Mouse (Mus musculus) embryo, embryonic 9.5 days (tissue): ENCODE measurements around the gene Mtap.

Source experiments
- DNase-seq: peaks from one replicate; pipeline ENCODE4 v3.0.0-alpha.2; 2017; ENCODE audit errors: extremely low spot score

The Mtap gene

DNA sequence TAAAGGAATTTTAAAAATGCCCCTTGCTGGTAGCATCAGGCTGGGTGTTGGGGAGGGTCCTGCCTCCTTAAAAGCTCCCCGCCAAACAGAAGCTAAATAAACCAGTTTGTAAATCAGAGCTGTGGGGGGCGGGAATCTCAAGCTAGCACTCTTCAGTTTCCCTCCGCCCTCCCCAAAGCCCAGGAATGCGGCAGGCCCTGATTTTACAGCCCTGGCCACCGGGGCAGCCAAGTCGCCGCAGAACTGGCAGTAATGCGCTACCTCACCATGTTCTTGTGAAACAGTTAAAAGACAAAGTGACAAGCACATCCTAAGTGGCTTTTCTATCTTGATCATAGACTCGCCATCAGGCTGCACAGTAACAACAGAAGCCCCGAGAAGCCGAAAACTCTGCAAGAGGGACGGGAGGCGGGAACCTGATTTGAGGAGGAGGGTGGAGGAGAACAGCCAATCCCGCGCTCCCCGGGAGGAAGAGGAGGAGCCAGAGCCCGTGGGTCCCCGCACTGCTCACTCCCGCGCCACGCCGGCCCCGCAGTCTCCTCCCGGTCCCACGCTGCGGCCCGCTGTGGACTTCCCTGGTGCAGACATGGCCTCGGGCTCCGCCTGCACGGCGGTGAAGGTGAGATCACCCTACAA lies at the start of gene Mtap:
Gene Mtap (plus strand): TSS at position 217 of the 636 bp plus-strand sequence.
- peak; percentile 90 for DNase-seq

DNA sequence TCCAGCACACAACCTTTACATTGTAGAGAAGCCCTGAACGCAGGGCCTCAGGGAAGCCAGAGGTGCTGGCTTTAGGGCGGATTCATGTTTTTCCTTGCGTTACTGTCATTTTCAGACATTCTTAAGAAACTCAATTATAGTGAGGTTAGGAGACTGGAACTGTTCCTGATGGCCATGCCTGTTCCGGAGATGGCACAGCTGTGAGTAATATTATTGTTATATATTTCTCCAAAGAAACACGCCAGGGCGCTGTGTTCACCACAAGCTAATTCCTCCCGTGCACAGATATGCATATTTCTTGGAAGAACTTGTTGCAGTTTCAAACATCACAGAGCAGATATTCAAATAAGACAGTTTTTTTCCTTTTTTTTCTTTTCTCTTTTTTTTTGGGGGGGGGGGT lies 47.8 kb upstream of the Mtap start:
- no peak for DNase-seq

DNA sequence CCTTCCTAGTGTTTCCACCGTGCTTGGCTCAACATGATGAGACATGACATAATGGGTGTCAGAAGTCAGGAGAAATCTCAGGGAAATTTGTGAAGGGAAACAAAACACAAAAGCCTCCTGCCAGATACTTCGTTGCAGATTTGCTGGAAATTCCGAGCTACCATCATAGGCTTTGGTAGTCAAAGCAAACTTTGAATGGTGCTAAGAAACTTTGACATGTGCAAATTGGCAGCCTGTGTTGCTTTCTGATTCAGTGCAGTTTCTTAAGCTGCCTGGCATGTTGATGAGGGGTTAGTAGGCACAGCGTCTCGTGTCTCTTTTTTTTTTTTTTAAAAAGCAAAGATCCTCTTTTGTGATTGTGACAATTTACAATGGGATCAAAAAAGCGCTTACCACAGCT lies 46.7 kb upstream of the Mtap start:
- DNase-seq: no peak

DNA sequence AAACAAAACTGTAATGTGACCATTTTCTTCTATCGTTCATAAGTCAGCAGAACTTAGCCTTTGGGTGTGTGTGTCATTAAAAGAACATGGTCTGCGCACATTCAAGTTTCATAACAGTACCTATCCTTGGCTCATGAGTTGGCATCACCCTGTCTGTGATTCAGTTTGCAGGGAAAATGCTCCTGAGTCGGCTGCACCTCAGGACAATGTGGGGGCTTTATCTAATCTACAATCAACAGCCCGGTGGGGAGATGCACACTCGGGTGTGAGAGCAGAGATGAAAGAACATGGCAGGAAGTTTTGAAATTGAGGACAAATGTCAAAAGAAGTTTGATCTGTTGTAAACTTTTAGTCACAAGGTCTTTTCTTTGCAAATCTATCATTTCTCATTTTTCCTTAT lies 44.8 kb upstream of the Mtap start:
- DNase-seq: no peak

DNA sequence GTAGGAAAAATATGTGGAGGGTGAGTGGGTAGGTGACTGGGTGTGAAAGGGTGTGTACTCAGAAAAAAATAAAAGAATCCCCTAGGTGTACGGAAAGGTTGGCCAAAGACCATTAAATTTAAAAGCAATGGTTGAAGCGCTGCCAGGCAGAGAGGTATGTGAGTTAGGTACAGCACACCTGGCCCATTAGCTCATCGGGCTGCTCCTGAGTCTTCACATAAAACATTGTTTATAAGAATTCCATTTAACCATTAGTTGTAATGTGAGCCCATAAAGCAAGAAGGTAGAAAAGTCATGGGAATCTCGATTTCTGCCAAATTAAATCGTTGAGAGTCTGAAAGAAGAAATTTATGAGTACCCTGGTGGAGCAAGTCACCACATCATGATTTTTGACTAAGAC lies 42.1 kb upstream of the Mtap start:
- DNase-seq: no peak

DNA sequence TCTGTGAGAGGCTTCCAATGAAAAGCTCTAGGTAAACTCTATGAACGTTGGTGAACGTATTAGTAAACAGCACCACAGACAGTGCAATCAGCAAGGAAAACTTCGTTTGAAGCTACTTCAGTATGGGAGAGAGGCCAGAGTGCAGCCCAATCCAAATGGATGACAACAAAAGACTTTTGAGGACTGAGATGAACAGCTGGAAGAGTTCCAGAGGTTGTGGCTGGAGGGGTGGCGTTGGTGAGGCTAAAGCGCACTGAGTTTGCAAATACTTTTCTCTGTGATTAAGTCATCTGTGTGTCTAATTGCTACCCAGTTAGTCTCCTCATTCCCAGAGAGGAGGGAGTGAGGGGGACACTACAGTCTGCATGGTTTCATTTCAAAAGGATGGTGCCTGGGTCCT lies 38.7 kb upstream of the Mtap start:
- no peak for DNase-seq

DNA sequence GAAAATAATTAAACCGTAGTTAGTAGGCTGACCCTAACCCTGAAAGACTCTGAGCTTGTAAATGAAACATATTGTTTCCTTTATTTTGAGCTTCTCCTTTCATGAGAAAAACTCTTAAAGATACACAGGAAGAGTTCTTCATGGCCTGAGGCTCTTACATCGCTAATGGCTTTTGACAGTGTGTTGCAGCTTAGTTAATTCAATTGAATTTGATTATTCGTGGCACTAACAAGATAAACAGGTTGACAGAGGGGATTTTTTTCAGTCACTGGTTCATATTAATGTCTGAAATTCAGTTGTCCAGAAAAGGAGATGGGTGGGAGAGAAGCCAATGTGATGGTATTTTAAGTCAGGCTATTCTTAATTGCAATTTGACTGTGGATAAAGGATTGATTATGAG lies 35.6 kb upstream of the Mtap start:
- no peak for DNase-seq

DNA sequence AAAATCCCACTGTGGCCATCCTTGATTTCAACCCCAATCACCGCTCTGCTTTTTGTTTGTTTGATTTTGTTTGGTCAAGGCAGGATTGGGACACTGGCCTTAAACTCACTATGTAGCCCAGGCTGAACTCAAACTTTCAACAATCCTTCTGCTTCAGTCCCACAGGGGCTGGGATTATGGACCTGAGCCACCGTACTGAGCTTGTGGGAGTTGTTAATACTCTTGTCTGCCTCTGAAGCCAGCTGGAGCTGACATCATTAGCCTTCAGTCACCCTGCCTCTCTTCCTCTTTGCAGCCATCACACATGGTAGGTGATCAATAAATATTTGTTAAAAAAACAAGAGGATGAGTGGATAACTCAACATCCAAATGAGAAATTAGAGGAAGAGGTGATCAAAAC lies 34.6 kb upstream of the Mtap start:
- no peak for DNase-seq

DNA sequence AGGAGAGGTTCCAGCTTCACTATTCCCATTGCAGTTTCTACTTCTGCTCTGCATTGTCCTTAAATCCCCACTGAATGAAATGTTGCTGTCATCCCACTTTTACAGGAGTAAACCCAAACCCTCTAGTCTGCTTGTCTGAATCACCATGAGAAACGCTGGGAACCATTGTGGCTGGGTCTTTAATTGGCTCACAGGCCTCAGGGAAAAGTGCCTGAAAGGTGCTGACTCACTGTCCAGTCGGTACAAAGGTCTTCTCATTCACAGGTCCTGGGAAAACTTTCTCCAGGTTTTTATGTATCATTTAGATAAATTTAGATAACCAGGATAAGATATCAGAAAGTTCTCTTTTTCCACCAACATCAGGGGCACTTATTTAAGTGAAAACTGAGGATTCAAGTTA lies 31.4 kb upstream of the Mtap start:
- no peak for DNase-seq

DNA sequence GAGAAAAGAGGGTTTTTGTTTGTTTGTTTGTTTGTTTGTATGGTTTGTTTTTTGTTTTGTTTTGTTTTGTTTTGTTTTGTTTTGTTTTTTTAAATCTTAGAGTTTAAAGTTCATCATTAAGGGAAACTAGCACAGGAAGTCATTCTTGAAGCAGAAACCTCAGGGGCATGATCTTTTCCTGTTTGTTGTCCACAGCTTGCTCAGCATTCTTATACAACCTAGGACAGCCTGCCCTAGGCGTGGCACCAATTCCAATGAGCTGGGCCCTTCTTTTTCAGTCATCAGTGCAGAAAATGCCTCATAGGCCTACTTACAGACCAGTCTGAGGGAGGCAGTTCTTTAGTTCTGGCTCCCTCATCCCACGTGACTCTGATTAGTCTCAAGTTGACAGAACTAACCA lies 30.4 kb upstream of the Mtap start:
- no peak for DNase-seq

DNA sequence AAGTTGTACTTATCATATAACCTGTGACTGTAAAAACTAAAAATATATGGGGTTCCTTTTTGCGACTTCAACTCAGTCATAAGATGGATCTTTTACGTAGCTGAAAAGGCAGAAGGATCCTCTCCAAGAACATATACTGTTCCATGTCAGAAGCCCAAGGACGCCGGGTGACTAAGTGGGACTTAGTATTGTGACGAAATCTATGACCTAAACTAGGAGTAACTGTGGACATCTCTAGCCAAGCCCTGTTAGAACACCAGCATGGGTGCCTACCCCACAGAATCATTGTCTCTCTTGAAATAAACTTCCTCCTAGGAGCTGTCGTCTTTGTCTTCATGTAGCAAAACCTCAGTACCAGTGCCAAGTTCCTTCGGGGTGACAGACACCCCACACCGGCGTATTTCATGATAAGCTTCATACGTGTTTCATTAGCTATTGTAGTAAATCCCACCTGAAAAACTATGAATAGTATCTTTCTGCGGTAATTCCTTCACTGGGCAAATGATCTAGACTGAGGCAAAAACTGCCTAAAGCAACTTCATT lies 24.7 kb upstream of the Mtap start:
- no peak for DNase-seq

DNA sequence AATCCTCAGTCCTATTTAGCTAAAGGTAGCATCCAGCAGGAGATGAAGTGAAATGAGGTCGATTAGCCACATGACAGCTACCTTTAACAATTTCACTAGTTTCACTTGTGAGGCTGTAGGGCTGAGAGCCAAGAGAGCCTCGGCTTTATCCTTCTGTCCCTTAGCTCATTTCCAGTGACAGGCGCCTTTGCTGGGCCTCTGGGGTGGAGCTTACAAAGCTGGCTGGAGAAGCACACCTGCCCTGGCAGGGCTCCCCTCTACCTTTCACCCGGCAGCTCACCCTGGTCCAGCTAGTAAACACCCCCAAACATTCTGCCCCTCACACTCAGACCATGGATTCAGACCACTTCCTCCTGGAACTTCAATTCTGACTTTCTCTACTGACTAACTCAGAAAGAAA lies 24.1 kb upstream of the Mtap start:
- no peak for DNase-seq

DNA sequence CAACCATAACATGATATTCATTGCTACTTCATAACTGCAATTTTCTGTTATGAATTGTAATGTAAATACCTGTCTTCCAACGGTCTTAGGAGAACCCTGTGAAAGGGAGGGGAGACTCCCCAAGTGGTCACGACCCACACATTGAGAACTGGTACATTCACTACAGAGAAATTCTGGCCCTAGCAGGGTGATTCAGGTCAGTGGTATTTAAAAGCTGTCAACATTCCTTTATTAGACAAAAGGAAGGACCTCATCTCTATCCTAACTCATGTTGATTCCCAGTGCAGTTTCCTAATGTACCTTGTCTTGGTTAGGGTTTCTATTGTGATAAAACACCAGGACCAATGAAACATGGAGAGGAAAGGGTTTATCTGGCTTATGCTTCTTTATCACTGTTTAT lies 20.9 kb upstream of the Mtap start:
- DNase-seq: no peak

DNA sequence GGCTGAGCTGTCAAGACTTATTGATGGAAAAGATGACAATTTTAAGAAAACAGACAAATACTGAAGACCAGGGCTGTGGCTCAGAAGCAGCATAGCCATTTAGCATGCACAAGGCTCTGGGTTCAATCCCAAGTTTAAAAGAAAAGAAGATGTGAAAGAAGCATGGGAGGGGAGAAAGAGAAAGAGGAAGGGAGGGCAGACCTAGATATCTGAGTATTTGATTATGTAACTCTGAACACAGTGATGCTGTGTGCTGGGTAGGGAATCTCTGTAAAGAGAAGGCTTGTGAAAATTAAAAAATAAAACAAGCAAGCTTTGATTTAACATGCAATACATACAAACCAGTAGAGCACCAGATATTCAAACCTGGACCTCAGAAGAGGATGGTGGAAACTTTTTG lies 17.0 kb upstream of the Mtap start:
- no peak for DNase-seq

DNA sequence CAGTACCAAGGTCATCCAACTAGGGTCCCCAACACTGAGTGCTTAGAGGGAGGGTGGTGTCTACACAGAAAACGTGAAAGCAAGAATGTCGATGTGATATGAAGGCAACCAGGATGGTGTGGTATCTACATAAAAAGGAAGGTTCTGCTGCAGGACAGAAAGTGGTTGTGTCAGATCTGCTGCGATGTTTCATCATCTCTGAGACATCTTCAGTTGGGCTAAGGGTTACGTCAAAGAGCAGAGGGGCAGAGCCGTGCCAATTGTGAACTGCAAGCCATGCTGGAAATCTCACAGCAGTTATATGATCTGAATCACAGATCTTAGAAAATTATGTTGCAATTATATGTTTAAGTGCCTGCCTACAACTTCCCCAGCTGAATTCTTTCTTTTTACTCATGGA lies 16.6 kb upstream of the Mtap start:
- no peak for DNase-seq

DNA sequence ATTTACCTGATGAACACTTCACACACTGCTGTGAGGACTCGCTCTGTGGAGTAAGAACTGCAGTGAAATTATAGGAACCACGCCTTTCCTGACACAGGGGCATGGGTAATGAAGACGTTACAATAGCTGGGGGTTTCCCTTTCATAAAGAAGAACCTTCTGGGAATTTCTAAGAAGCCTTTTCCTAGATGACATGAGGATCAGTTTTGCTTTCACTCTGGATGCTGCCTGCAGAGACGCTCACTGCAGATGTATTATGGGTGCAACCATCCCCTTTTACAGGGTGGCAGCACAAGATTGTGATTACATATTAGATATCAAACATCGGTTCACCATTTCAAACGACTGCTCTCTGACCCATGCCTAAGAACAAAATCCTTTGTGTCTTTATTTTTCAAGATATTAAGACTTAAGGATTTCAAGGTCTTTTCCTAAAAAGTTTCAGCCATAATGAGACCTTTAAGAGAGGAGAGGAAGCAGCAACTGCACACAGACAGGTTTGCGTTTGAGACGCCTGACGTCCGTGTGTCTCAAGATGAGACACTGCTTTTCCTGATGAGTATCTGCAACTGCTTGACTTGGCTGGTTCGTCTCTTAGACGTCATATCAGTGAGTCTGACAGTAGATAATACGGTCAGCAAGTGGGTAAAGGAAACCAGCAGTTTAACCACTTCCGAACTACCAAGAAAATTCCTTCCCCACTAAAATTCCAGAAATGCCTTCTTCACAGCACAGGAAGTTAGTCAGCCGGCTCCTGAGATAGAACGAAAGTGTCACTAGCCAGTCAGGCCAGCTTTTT lies 13.3 kb upstream of the Mtap start:
- no peak for DNase-seq

DNA sequence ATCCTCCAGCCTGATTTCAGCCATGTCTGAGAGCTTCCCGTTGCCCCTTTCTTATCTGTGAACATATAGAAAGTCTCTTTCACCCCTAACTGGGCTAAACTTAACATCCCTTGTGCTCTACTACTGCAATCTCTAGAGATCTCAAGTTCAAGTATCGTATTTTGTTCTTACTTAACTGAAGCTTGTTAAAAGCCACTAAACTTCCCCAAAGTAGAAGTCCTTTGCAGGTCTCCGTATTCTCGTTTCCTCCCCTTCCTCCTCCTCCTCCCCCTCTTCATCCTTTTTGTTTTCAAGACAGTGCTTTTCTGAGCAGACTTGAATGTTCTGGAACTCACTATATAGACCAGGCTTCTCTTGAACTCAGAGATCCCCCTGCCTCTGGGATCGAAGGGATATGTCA lies 9.2 kb upstream of the Mtap start:
- DNase-seq: no peak

DNA sequence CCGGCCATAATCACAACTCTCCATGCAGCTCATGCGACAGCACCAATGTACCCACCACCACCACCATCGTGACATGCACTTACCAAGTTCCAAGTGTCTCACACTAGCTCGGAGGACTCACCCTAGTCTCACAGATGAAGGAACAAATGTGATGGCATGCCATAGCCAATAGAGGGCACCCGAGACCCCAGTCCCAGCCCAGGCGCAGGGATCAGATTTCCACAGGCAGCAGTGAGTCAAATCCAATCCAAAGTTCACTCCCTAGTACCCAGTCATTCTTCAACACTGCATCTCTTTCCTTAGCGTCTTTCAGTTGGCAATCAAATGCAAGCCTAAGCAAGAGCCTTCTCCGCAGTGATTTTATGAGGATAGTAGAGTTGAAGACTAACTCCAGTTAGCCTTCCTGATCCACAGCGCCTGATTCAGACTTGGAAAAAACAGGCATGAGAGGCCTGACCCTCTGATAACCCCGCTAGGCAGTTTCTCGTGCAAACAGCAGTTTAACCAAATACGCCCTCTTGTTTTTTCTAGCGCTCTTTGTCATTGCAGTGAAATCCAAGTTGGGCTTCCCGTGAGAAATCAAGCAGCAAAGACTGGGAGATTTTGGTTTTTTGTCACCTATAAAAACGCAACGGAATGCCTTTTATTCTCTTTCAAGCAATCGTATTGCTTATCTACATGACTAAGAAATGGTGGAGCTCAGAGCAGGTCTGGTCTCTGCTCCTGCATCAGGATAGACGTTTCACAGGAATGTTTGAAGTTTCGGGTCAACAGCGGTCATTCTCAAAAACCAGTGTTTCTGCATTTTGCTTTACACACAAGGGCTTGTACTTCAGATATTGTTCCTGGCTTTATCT lies 8.6 kb upstream of the Mtap start:
- peak; percentile 81 for DNase-seq

DNA sequence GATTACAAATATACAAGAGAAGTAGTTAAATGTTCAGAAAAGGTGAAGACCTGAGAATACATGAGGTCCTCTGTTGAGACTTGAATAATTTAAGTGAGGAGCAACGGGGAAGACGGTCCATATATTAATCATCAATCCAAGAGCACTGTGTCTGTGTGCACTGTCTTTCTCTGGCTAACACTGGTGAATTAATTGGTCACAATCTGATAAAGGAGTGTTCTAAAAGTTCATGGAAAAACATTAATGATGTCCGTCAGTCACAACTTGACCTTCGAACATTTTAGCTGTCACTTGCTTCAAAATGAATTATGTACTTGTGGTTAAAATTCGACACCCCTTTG lies 8.0 kb upstream of the Mtap start:
- no peak for DNase-seq

DNA sequence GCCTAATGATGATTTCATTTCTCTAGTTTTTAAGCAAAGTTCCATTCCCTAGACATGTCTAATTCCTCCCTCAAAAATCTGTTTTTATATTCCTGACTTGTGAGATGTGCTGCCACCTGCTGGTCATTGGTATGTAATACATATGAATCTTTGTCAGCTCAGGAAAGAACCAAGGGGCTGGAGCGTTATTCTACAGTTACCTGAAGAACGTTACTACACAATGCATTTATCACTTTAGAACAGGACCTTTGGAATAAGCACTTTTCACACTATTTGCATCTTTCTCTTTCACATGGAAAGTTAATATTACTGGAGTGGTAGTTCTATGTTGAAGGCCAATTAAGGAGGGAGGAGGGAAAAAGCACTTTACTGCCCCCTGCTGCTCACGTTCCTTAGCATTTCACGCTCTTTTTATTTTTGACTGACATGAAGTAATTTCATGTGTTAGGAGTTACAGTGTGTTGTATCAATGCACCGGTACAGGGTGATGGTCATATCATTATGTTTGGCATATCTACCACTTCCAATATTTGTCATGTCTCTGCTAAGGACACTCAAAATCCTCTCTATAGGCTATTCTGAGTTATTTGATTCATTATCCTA lies 7.5 kb upstream of the Mtap start:
- peak; percentile 78 for DNase-seq

DNA sequence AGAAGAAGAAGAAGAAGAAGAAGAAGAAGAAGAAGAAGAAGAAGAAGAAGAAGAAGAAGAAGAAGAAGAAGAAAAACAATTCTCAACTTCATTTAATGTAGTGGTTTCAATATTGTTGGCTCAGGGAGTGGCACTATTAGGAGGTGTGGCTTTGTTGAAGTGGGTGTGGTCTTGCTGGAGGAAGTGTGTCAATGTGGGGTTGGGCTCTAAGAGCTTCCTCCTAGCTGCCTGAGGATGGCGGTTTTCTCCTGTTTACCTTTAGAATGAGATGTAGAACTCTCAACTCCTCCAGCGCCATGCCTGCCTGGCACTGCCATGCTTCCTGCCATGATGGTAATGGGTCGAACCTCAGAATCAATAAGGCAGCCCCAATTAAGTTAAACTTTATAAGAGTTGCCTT lies 5.1 kb upstream of the Mtap start:
- no peak for DNase-seq

DNA sequence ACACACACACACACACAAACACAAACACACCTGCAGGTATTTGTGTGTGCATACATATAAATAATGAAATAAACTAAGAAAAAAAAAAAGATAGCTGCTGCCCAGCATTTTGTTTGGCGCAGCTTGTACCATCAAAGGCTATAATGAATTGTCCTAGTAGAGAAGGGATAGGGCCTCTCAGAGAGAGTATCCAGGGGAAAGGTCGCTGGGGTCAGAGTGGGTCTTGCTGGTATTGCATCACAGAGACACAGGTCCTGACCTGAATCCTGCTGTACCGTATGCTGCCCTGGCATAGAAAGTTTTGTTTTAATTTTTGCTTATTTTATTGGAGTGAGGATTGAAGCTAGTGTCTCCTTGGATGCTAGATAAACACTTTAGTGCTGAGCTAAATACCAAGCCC lies 566 bp upstream of the Mtap start:
- DNase-seq: no peak
